Mouse (Mus musculus): Measurements from ENCODE around the gene Ampd2. TPM values are rescaled to one million over a fixed set of nuclear protein-coding genes. Genes with fewer than 3 reads are reported as not detected.
A peak's percentile ranks its signal among the peaks of the same experiment; 100 is the strongest.

Gene Ampd2
- polyA plus RNA-seq, 2 experiments: 34.3 to 49.6 TPM

- TF ChIP-seq EP300 (IDR thresholded peaks at IDR 0.05; ENCODE audit: low read depth) (no peak), CTCF (IDR thresholded peaks at IDR 0.05; ENCODE audit: low read depth) (peak; percentile 71)
- 0 out of 4 replicates have a peak, but pooled peaks cover 0 to 3% of the 10 kb centered on the region in 2 experiments for H3K4me1 ChIP-seq (replicated peaks; ENCODE audit: control insufficient read depth in 2 of 2, insufficient read depth in 2 of 2, low read length in 1 of 2)
- H3K36me3 ChIP-seq (replicated peaks; ENCODE audit: control insufficient read depth, insufficient read depth, low read depth): no peaks in the 10 kb centered on the region
- H3K27me3 ChIP-seq (ENCODE audit: control insufficient read depth, insufficient read depth, low read length): no peaks in the 10 kb centered on the region
- no peaks in the 10 kb centered on the region for H3K9me3 ChIP-seq (ENCODE audit: control insufficient read depth, low read length)
- DNase-seq (ENCODE audit: low read depth in 3 of 3, low spot score in 3 of 3) (peak; percentile 58 to 61 (median 61)), ATAC-seq (ENCODE audit: insufficient read depth) (no peak)
- H3K4me2 ChIP-seq (ENCODE audit: low read depth): peak overlapping the region; percentile 32
- H3K9ac ChIP-seq (replicated peaks): no peak overlapping the region
- no peak overlapping the region for H3K27ac ChIP-seq
- no peak overlapping the region for H3K4me3 ChIP-seq (ENCODE audit: insufficient read depth in 1 of 2, low read depth in 2 of 2, low read length in 2 of 2)
- WGBS (ENCODE audit: insufficient replicate concordance): 4% methylated on average over 7 of the region's 7 CpGs
Measured at GRCm38 (mm10) chr3:108061420-108061819, 25.0 kb downstream of the Ampd2 start.

- Histone ChIP-seq H3K9me3 (ENCODE audit: control insufficient read depth, low read length) (no peaks in the 10 kb centered on the region), H3K27me3 (ENCODE audit: control insufficient read depth, insufficient read depth, low read length) (no peaks in the 10 kb centered on the region), H3K9ac (replicated peaks) (no peak overlapping the region), H3K4me2 (ENCODE audit: low read depth) (no peak overlapping the region), H3K4me3 (ENCODE audit: insufficient read depth in 1 of 2, low read depth in 2 of 2, low read length in 2 of 2) (no peak overlapping the region), H3K4me1 (replicated peaks; ENCODE audit: control insufficient read depth in 2 of 2, insufficient read depth in 2 of 2, low read length in 1 of 2) (peaks cover 7 to 8% of the 10 kb centered on the region in 2 experiments), H3K27ac (no peak overlapping the region), H3K36me3 (replicated peaks; ENCODE audit: control insufficient read depth, insufficient read depth, low read depth) (no peaks in the 10 kb centered on the region)
- no peak for DNase-seq (ENCODE audit: low read depth in 3 of 3, low spot score in 3 of 3)
- TF ChIP-seq CTCF (IDR thresholded peaks at IDR 0.05; ENCODE audit: low read depth): no peak
- TF ChIP-seq EP300 (IDR thresholded peaks at IDR 0.05; ENCODE audit: low read depth): no peak
- WGBS (ENCODE audit: insufficient replicate concordance): 64% methylated on average over 5 of the region's 5 CpGs
- ATAC-seq (ENCODE audit: insufficient read depth): no peak
Measured at GRCm38 (mm10) chr3:108050493-108050892, 36.0 kb downstream of the Ampd2 start.

GRCm38 (mm10) chr3:108048306-108048705 is 38.1 kb downstream of the Ampd2 start:
- 69% methylated on average over 3 of the region's 3 CpGs for WGBS (ENCODE audit: insufficient replicate concordance)
- no peak for ATAC-seq (ENCODE audit: insufficient read depth)
- no peaks in the 10 kb centered on the region for H3K27me3 ChIP-seq (ENCODE audit: control insufficient read depth, insufficient read depth, low read length)

GRCm38 (mm10) chr3:108046944-108047655 is 39.4 kb downstream of the Ampd2 start:
- no peak overlapping the region for H3K27ac ChIP-seq
- no peak overlapping the region for H3K4me2 ChIP-seq (ENCODE audit: low read depth)

More at GRCm38 (mm10) chr3:108048306-108048705, 38.1 kb downstream of the Ampd2 start:
- DNase-seq (ENCODE audit: low read depth in 3 of 3, low spot score in 3 of 3): no peak
- TF ChIP-seq EP300 (IDR thresholded peaks at IDR 0.05; ENCODE audit: low read depth) (no peak), CTCF (IDR thresholded peaks at IDR 0.05; ENCODE audit: low read depth) (no peak)
- Histone ChIP-seq H3K9ac (replicated peaks) (no peak overlapping the region), H3K36me3 (replicated peaks; ENCODE audit: control insufficient read depth, insufficient read depth, low read depth) (no peaks in the 10 kb centered on the region), H3K27ac (no peak overlapping the region), H3K9me3 (ENCODE audit: control insufficient read depth, low read length) (no peaks in the 10 kb centered on the region), H3K4me2 (ENCODE audit: low read depth) (no peak overlapping the region), H3K4me3 (ENCODE audit: insufficient read depth in 1 of 2, low read depth in 2 of 2, low read length in 2 of 2) (no peak overlapping the region), H3K4me1 (replicated peaks; ENCODE audit: control insufficient read depth in 2 of 2, insufficient read depth in 2 of 2, low read length in 1 of 2) (peaks cover 9 to 21% of the 10 kb centered on the region in 2 experiments)

GRCm38 (mm10) chr3:108044394-108045140 is 41.9 kb downstream of the Ampd2 start, which contains the start of gene Gstm4:
Gene Gstm4 (minus strand): TSS chr3:108044894.
- WGBS (ENCODE audit: insufficient replicate concordance): 6% methylated on average over 29 of the region's 29 CpGs

More at GRCm38 (mm10) chr3:108046944-108047655, 39.4 kb downstream of the Ampd2 start:
- Histone ChIP-seq H3K4me3 (ENCODE audit: insufficient read depth in 1 of 2, low read depth in 2 of 2, low read length in 2 of 2) (no peak overlapping the region), H3K9me3 (ENCODE audit: control insufficient read depth, low read length) (no peaks in the 10 kb centered on the region), H3K9ac (replicated peaks) (no peak overlapping the region), H3K4me1 (replicated peaks; ENCODE audit: control insufficient read depth in 2 of 2, insufficient read depth in 2 of 2, low read length in 1 of 2) (peaks cover 9 to 21% of the 10 kb centered on the region in 2 experiments), H3K27me3 (ENCODE audit: control insufficient read depth, insufficient read depth, low read length) (no peaks in the 10 kb centered on the region), H3K36me3 (replicated peaks; ENCODE audit: control insufficient read depth, insufficient read depth, low read depth) (no peaks in the 10 kb centered on the region)
- DNase-seq (ENCODE audit: low read depth in 3 of 3, low spot score in 3 of 3) (peak in 2 of 3 experiments; percentile 35 to 51), ATAC-seq (ENCODE audit: insufficient read depth) (no peak)
- WGBS (ENCODE audit: insufficient replicate concordance): 64% methylated on average over 2 of the region's 2 CpGs
- TF ChIP-seq EP300 (IDR thresholded peaks at IDR 0.05; ENCODE audit: low read depth) (no peak), CTCF (IDR thresholded peaks at IDR 0.05; ENCODE audit: low read depth) (no peak)

More at GRCm38 (mm10) chr3:108044394-108045140, 41.9 kb downstream of the Ampd2 start, which contains the start of gene Gstm4:
- H3K27ac ChIP-seq: peak within 1 kb of the TSS; percentile 43
- H3K4me2 ChIP-seq (ENCODE audit: low read depth): peak within 1 kb of the TSS; percentile 92
- peak within 1 kb of the TSS; percentile 47 for H3K9ac ChIP-seq (replicated peaks)
- H3K4me1 ChIP-seq (replicated peaks; ENCODE audit: control insufficient read depth in 2 of 2, insufficient read depth in 2 of 2, low read length in 1 of 2): peaks cover 9 to 38% of the 10 kb centered on the region in 2 experiments
- no peaks in the 10 kb centered on the region for H3K36me3 ChIP-seq (replicated peaks; ENCODE audit: control insufficient read depth, insufficient read depth, low read depth)
- ATAC-seq (ENCODE audit: insufficient read depth): peak; percentile 94
- no peak for TF ChIP-seq EP300 (IDR thresholded peaks at IDR 0.05; ENCODE audit: low read depth)
- peak; percentile 32; the same call in 1 of the 2 replicates for TF ChIP-seq CTCF (IDR thresholded peaks at IDR 0.05; ENCODE audit: low read depth)
- H3K27me3 ChIP-seq (ENCODE audit: control insufficient read depth, insufficient read depth, low read length): no peaks in the 10 kb centered on the region
- H3K9me3 ChIP-seq (ENCODE audit: control insufficient read depth, low read length): no peaks in the 10 kb centered on the region
- H3K4me3 ChIP-seq (ENCODE audit: insufficient read depth in 1 of 2, low read depth in 2 of 2, low read length in 2 of 2): peak within 1 kb of the TSS; percentile 60 to 72
- peak; percentile 80 to 84 (median 81) for DNase-seq (ENCODE audit: low read depth in 3 of 3, low spot score in 3 of 3)

Data from liver, embryonic 14.5 days (tissue).